19 mouse cellular contexts compared by ENCODE assay signal in the genomic region with DNA sequence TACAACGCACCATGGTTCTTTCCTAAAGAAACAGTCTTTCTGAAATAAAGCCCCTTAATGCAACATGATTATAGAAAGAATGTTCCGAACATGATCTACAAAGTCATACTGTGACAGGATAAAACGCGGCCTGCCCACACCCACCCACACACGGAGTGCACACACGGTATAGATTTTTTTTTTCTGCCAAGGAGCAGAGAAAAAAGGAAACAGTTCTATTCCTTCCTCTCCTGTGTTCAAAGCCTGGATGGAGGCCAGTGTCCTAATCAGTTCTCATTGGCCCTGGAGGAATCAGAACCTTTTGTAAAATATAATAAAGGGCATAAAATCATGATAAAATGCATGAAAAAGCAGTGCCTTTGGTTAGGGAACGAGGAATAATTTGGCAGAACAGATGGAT.
"Had no signal": no experiment of that assay in that cellular context is flagged by ENCODE, and none has a peak within 500 bp of the region (broad histone marks: within the 10 kb centered on the region; RNA-seq: fewer than 3 reads in every experiment).

No protein-coding gene starts in this region.

- H3K4me1 ChIP-seq: liver, embryonic 13.5 days; liver, embryonic 15.5 days; lung, embryonic 15.5 days; megakaryocyte, embryonic 14.5 days; midbrain, embryonic 12.5 days; neural tube, embryonic 12.5 days; stomach, embryonic 15.5 days had no signal

- DNase-seq: liver, embryonic 13.5 days; liver, postnatal 0 days; lung, adult 2 months; lung, postnatal 14 days; lung, postnatal 36 days; retina, postnatal 1 day; right cerebral cortex, postnatal 14 days; thymus, adult 2 months; thymus, postnatal 25 days; thymus, postnatal 4 days had no signal

- H3K27me3 ChIP-seq: liver, embryonic 13.5 days; liver, embryonic 15.5 days; lung, embryonic 15.5 days; megakaryocyte, embryonic 14.5 days; midbrain, embryonic 12.5 days; neural tube, embryonic 12.5 days; stomach, embryonic 15.5 days had no signal

- H3K4me2 ChIP-seq: liver, embryonic 13.5 days; liver, embryonic 15.5 days; lung, embryonic 15.5 days; midbrain, embryonic 12.5 days; neural tube, embryonic 12.5 days; stomach, embryonic 15.5 days had no signal

- H3K9me3 ChIP-seq: liver, embryonic 13.5 days; liver, embryonic 15.5 days; lung, embryonic 15.5 days; megakaryocyte, embryonic 14.5 days; midbrain, embryonic 12.5 days; neural tube, embryonic 12.5 days; stomach, embryonic 15.5 days had no signal

- H3K27ac ChIP-seq: liver, embryonic 13.5 days; liver, embryonic 15.5 days; lung, embryonic 15.5 days; macrophage; midbrain, embryonic 12.5 days; neural tube, embryonic 12.5 days; stomach, embryonic 15.5 days; stomach, postnatal 0 days had no signal

- ATAC-seq: liver, postnatal 0 days; lung, postnatal 0 days had no signal

- H3K4me3 ChIP-seq: liver, embryonic 13.5 days; liver, embryonic 15.5 days; lung, embryonic 15.5 days; megakaryocyte, embryonic 14.5 days; midbrain, embryonic 12.5 days; neural tube, embryonic 12.5 days; stomach, embryonic 15.5 days had no signal

- H3K9ac ChIP-seq: liver, embryonic 13.5 days; liver, embryonic 15.5 days; liver, postnatal 0 days; lung, embryonic 15.5 days; midbrain, embryonic 12.5 days; neural tube, embryonic 12.5 days; stomach, embryonic 15.5 days had no signal

- H3K36me3 ChIP-seq: liver, embryonic 13.5 days; liver, embryonic 15.5 days; lung, embryonic 15.5 days; midbrain, embryonic 12.5 days; neural tube, embryonic 12.5 days; stomach, embryonic 15.5 days had no signal
